Mouse (Mus musculus) embryonic fibroblast, embryonic 13.5 days (primary cell): ENCODE results near the gene Nfib.

Experiments
- CTCF ChIP-seq: IDR thresholded peaks from 2 replicates; pipeline ENCODE4 v1.5.1; 2011; ENCODE audit warnings: mild to moderate bottlenecking, control low read depth, low read length, moderate library complexity, borderline replicate concordance; ENCODE audit not compliant: insufficient read depth
- POLR2A ChIP-seq: IDR thresholded peaks from 2 replicates; pipeline ENCODE4 v1.6.1; 2011; ENCODE audit warnings: low read depth, mild to moderate bottlenecking, control low read depth, low read length, moderate library complexity

GRCm38 (mm10) chr4:82540048-82540410, 165.5 kb downstream of the Nfib start:
- no peak for TF ChIP-seq POLR2A
- no peak for TF ChIP-seq CTCF
